Mouse (Mus musculus) CH12.LX (cell line): Measurements from ENCODE around the gene AI464131.

Experiments used
- CTCF ChIP-seq, 2 experiments: IDR thresholded peaks in 1 of 2; conservative IDR thresholded peaks in 1 of 2; 2 replicates each; pipeline ENCODE4 v1.5.1; 2011 to 2012; ENCODE audit warnings: low read depth in 2 of 2, low read length in 2 of 2, improper control_type of control experiment in 1 of 2, inconsistent platforms in 1 of 2, mild to moderate bottlenecking in 1 of 2, moderate library complexity in 1 of 2
- KAT2A ChIP-seq: IDR thresholded peaks from 2 replicates; pipeline ENCODE4 v1.6.1; 2012; ENCODE audit warnings: low read length, improper control_type of control experiment, inconsistent platforms; ENCODE audit not compliant: insufficient replicate concordance
- MXI1 ChIP-seq: IDR thresholded peaks from 2 replicates; pipeline ENCODE4 v1.6.1; 2011; ENCODE audit warnings: mild to moderate bottlenecking, low read depth, low read length, improper control_type of control experiment
- POLR2A ChIP-seq: IDR thresholded peaks from 2 replicates; pipeline ENCODE4 v1.6.1; 2011; ENCODE audit warnings: low read depth, mild to moderate bottlenecking, improper control_type of control experiment, low read length
- POLR2AphosphoS2 ChIP-seq: IDR thresholded peaks from 2 replicates; pipeline ENCODE4 v1.6.1; 2011; ENCODE audit warnings: low read depth, low read length, improper control_type of control experiment

- TF ChIP-seq CTCF (conservative IDR thresholded peaks at IDR 0.05 in 1 of 2, IDR thresholded peaks at IDR 0.05 in 1 of 2; ENCODE audit: low read depth in 2 of 2, low read length in 2 of 2) (no peak), KAT2A (no peak), MXI1 (no peak), POLR2A (no peak), POLR2AphosphoS2 (no peak)
These were observed 14.4 kb upstream of the AI464131 start, which contains the start of gene 1110017D15Rik for GRCm38 (mm10) chr4:41517233-41517632.
